Mouse (Mus musculus): Measurements from ENCODE around the gene Stat2. TPM values are rescaled to one million over a fixed set of nuclear protein-coding genes. Genes with fewer than 3 reads are reported as not detected.

Stat2 gene
- total RNA-seq (2021) = 10 to 100 TPM; 32.1 to 38.1 TPM

DNA sequence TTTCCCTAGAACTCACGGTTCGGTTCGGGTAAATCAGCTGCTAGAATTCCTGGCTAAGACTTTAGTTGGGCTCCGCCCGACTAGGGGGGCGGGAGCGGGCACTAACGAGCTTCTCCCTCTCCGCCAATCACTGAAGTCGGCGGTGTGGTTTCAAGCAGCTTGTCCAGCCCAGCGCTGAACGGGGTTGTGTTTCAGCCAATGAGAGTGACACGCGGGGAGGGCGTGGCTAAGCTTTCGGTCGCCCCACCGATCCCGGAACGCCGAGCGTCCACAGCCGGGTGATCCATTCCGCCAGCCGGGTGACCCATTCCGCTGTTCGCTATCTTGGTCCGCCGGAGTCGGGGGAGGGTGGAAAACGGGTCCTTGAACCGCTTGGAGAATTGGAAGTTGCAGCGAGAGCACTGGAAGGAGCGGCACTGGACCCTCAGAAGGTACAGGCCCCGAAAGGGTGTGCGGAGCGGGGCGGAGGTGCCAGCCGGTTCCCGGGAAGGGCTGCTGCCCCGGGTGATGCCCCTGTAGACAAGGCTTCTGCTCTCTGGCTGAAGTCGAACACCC lies at the start of gene Stat2:
Gene Stat2 (plus strand): TSS at position 273 of the 555 bp plus-strand sequence.
- intact Hi-C loops (cut with DNase I) = no loop called here

GRCm38 (mm10) chr10:128221533-128222286 lies 48.6 kb upstream of the Stat2 start:
- intact Hi-C loops (cut with DNase I) = no loop called here
- DNase-seq = no peak

More for the DNA sequence above, at the start of gene Stat2:
- DNase-seq = peak; percentile 97

GRCm38 (mm10) chr10:128225064-128225463 lies 45.3 kb upstream of the Stat2 start:
- intact Hi-C loops (cut with DNase I) = no loop called here
- no peak for DNase-seq

GRCm38 (mm10) chr10:128225538-128225937 lies 44.8 kb upstream of the Stat2 start, which contains the start of gene Mip:
TSS of gene Mip (plus strand) at chr10:128225838.
- no peak for DNase-seq

DNA sequence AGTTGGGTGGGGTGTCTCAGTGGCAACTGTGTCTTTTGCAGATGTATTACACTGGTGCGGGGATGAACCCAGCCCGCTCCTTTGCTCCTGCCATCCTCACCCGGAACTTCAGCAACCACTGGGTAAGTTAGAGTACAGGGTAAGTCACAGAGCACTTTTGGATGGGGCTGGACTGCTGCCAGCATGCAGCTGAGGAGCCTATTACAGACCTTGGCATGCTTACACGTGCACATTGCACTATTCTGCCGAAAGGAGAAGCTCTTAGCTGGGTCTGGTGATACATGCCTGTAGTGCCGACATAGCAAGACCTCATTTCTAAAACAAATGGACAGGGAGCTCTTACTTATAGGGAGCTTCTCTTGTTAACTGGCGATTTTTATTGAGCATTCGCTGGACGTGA lies 42.8 kb upstream of the Stat2 start:
- DNase-seq = no peak
- intact Hi-C loops (cut with DNase I) = no loop called here

More at GRCm38 (mm10) chr10:128225538-128225937, 44.8 kb upstream of the Stat2 start, which contains the start of gene Mip:
- intact Hi-C loops (cut with DNase I) = no loop called here

DNA sequence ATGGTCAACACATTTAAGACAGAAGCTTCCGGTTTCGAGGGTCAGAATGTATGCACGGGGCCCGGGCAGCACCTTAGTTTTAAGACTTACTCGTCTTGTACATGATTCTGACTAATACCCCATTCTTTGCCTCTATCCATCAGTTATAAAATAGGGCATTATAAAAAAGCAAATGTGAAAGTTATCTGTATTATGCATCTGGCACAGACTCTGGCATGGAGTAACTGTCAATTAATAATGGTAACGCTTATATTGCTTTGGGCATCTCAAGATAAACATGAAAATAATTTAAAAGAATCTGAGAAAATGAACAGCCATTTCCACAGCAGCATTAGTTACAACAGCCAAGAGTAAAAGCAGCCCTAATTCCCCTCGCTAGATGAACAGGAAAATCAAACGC lies 42.4 kb upstream of the Stat2 start:
- DNase-seq = no peak
- intact Hi-C loops (cut with DNase I) = no loop called here

- DNase-seq = no peak
- intact Hi-C loops (cut with DNase I) = no loop called here
Measured at GRCm38 (mm10) chr10:128230582-128230981, 39.8 kb upstream of the Stat2 start.

- no peak for DNase-seq
- intact Hi-C loops (cut with DNase I) = no loop called here
Measured at GRCm38 (mm10) chr10:128231146-128231545, 39.2 kb upstream of the Stat2 start.

DNA sequence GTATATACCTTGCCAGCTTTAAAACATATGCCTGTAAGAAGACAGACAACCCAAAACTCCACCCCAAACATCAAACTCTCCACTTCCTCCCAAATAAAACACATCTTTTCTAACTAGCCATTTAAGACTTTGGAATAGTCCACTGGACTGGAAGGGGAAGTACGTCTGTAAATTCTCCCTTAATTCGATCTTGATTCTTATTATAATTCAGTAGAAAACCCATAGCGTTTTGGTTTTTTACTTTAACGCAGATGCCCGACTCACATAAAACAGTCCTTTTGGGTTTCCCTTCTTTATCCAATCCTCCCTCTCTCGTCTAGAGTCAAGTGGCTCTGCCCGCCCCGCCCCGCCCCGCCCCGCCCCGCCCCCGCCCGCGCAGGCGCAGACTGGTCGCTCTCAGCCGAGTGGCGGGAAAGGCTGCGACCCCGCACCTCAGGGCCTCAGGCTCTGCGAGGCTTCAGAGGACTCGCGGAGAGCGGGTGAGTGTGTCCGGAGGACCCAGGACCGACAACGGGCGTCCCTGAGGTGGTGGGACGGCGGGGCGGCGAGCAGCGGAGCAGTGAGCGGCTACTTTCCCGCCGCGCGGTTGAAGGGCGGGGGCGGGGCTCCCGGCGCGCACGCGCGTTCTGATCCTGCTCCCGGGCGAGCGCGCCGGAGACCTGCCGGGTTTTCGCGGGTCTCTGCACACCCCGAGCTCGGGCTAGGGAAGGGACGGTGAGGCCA lies 38.5 kb upstream of the Stat2 start, which contains the start of gene Timeless:
Gene Timeless (plus strand): TSS at position 369 of the 723 bp plus-strand sequence.
- intact Hi-C loops (cut with DNase I) = no loop called here
- DNase-seq = peak; percentile 88

DNA sequence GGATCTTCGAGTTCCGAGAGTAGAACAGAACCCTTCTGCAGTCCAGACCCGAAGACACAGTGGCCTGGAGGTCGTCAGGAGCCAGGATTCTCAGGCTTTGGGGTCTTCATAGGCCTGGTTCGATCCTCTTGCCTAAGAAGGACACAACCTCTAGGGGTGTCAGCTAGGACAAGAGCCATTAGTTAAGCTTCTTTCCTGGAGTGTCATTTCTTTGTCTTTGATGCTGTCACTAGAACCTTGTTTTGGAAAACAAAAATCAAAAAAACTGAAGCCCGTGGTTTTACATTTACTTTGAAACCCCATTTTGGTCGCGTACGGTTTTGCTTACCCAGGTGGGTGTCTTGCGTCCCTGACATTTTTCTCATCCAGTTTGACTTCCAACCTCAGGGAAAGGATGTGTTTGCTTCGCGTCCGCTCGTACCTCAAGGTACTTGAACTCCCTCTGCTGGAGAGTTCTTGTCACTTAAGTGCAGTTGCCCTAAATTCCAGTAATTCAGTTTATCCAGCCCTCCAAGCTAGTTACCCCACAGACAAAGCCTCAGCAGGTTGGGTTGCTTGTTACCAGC lies 37.9 kb upstream of the Stat2 start:
- DNase-seq = peak; percentile 36
- intact Hi-C loops (cut with DNase I) = no loop called here

DNA sequence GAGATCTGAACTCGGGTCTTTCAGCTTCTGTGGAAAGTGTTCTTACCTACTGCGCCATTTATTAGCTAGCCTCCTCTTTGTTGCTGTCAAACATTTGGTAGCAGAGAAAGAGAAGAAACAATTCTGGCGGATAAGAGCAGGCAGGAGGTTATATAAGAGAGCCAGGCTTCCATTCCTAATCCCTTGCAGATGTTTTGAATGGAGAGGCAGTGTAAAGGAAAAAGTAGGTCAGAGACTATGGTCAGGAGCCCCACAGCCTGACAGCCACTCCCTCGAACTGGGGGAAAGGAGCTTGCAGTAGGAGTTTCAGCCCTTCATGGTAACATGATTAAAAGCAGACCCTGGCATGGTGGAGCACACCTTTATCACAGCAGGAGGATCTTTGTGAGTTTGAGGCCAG lies 34.0 kb upstream of the Stat2 start:
- intact Hi-C loops (cut with DNase I) = no loop called here
- DNase-seq = no peak

GRCm38 (mm10) chr10:128237807-128238480 lies 32.4 kb upstream of the Stat2 start:
- peak; percentile 40 for DNase-seq
- intact Hi-C loops (cut with DNase I) = no loop called here

GRCm38 (mm10) chr10:128239140-128239539 lies 31.2 kb upstream of the Stat2 start:
- no peak for DNase-seq
- intact Hi-C loops (cut with DNase I) = no loop called here

DNA sequence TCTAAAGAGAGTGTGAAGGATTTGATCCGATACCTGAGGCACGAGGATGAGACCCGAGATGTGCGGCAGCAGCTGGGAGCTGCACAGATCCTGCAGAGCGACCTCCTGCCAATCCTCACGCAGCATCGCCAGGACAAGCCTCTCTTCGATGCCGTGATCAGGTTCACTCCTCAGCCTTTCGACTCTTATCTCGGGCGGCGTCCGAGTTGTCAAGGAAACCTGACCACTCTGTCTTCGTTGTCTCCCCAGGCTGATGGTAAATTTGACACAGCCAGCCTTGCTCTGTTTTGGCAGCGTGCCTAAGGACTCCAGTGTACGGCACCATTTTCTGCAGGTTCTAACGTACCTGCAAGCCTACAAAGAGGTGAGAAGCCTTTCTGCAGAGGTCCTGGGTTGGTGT lies 30.2 kb upstream of the Stat2 start:
- intact Hi-C loops (cut with DNase I) = no loop called here
- DNase-seq = no peak

- intact Hi-C loops (cut with DNase I) = no loop called here
- no peak for DNase-seq
Measured at GRCm38 (mm10) chr10:128243252-128243651, 27.1 kb upstream of the Stat2 start.

- intact Hi-C loops (cut with DNase I) = no loop called here
- no peak for DNase-seq
Measured at GRCm38 (mm10) chr10:128244121-128244520, 26.2 kb upstream of the Stat2 start.

GRCm38 (mm10) chr10:128247020-128247732 lies 23.2 kb upstream of the Stat2 start:
- intact Hi-C loops (cut with DNase I) = no loop called here
- no peak for DNase-seq

DNA sequence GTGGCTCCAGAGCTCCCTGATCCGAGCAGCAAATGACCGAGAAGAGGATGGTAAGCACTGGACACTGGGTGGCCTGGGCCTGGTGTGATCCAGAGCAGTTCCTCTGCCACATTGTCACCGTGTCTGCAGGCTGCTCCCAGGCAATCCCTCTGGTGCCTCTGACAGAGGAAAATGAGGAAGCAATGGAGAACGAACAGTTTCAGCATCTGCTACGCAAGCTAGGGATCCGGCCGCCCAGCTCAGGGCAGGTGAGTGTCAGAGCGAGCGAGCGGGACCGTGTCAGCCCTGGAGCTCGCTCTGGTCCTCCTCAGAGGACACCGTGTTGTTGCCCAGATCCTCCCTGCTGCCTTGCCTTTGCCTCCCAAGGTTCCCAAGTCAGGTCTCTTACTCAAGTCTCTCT lies 19.8 kb upstream of the Stat2 start:
- intact Hi-C loops (cut with DNase I) = no loop called here
- DNase-seq = no peak

- DNase-seq = no peak
- intact Hi-C loops (cut with DNase I) = no loop called here
Measured at GRCm38 (mm10) chr10:128253677-128254255, 16.6 kb upstream of the Stat2 start, which contains the start of gene Apon. TSS of gene Apon (plus strand) at chr10:128254096.

- intact Hi-C loops (cut with DNase I) = no loop called here
- no peak for DNase-seq
Measured at GRCm38 (mm10) chr10:128255925-128256324, 14.4 kb upstream of the Stat2 start.

Measured in left cerebral cortex, postnatal 4 days (tissue).